Comparison of ENCODE assay signal across 9 mouse cellular contexts in the genomic region with DNA sequence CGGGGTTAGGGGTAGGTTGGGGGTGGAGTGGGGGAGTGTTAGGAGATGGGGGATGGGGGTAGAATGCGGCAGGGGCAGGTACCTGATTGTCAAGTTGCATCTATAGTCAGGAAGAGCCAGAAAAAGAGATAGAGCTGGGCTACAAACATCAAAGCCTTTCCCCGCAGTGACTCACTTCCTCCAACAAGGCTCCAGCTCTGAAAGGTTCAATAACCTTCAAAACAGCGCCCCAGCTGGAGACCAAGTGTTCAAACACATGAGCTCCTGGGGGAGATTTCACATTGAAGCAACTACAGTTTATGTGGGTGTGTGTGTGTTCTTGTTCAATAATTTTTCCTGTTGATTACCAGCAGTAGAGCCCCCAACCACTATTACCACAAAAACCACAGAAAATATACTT. TPM values are rescaled to one million over a fixed set of nuclear protein-coding genes. Genes with fewer than 3 reads are reported as not detected.
A peak's percentile ranks its signal among the peaks of the same experiment; 100 is the strongest.
DNase-seq lines count a peak whose midpoint lies in the region; ATAC-seq and TF ChIP-seq lines count a peak whose summit lies in the region.
"Had no signal": no experiment of that assay in that cellular context is flagged by ENCODE, and none has a peak within 500 bp of the region (broad histone marks: within the 10 kb centered on the region; RNA-seq: fewer than 3 reads in every experiment).

No protein-coding gene starts in this region.

- no peak overlapping the region for H3K9ac ChIP-seq in intestine, embryonic 16.5 days (ENCODE audit: low read depth, low read length)
- H3K9ac ChIP-seq: limb, embryonic 15.5 days had no signal

- DNase-seq in layer of hippocampus, adult 2 months (ENCODE audit: low spot score in 2 of 2): no peak
- DNase-seq in layer of hippocampus, postnatal 14 days (ENCODE audit: low spot score in 2 of 2): no peak
- peak; percentile 65 for DNase-seq in adrenal gland, postnatal 10 days
- peak; percentile 54 to 69 for DNase-seq in natural killer cell, adult 2 months (ENCODE audit: low spot score in 2 of 2)
- no peak for DNase-seq in layer of hippocampus, postnatal 36 days
- DNase-seq in kidney, postnatal 14 days: no peak
- DNase-seq in gastrocnemius, postnatal 10 days: no peak

- H3K4me2 ChIP-seq in intestine, embryonic 16.5 days (ENCODE audit: low read depth, low read length): no peak overlapping the region
- H3K4me2 ChIP-seq: limb, embryonic 15.5 days had no signal

- WGBS in intestine, embryonic 16.5 days: 42% methylated on average over 4 of the region's 4 CpGs

- no peaks in the 10 kb centered on the region for H3K36me3 ChIP-seq in intestine, embryonic 16.5 days (ENCODE audit: control insufficient read depth, insufficient read depth, low read length)
- H3K36me3 ChIP-seq: limb, embryonic 15.5 days had no signal

- no peaks in the 10 kb centered on the region for H3K9me3 ChIP-seq in intestine, embryonic 16.5 days (ENCODE audit: control insufficient read depth, low read length)
- H3K9me3 ChIP-seq: limb, embryonic 15.5 days had no signal

- peak; percentile 63 for TF ChIP-seq CTCF in layer of hippocampus, adult 2 months (conservative IDR thresholded peaks at IDR 0.05)

- H3K4me3 ChIP-seq in layer of hippocampus, adult 2 months: no peak overlapping the region
- H3K4me3 ChIP-seq in intestine, embryonic 16.5 days (ENCODE audit: low read length): no peak overlapping the region
- H3K4me3 ChIP-seq: limb, embryonic 15.5 days had no signal

- peak; percentile 28; the same call in 1 of the 2 replicates for ATAC-seq in intestine, embryonic 16.5 days

- H3K4me1 ChIP-seq in intestine, embryonic 16.5 days (ENCODE audit: control insufficient read depth, insufficient read depth, low read length): no peaks in the 10 kb centered on the region
- H3K4me1 ChIP-seq: limb, embryonic 15.5 days had no signal

- no peaks in the 10 kb centered on the region for H3K27me3 ChIP-seq in intestine, embryonic 16.5 days (replicated peaks; ENCODE audit: control insufficient read depth, insufficient read depth, low read length)
- H3K27me3 ChIP-seq: limb, embryonic 15.5 days had no signal

- no peak overlapping the region for H3K27ac ChIP-seq in layer of hippocampus, adult 2 months
- H3K27ac ChIP-seq in intestine, embryonic 16.5 days (ENCODE audit: low read length): no peak overlapping the region
- H3K27ac ChIP-seq: limb, embryonic 15.5 days had no signal

RNA-seq across cellular contexts. Expression of gene Kif2a, which starts 34.4 kb away (rescaled TPM):
- 100 to 1,000 TPM; 117 to 120 TPM for total RNA-seq in layer of hippocampus, adult 2 months (2021)
- total RNA-seq in layer of hippocampus, postnatal 14 days (2021): 100 to 1,000 TPM; 139 to 145 TPM
- total RNA-seq in adrenal gland, postnatal 10 days (2021): 10 to 100 TPM; 49.4 to 50.9 TPM
- 6.1 and 7.5 TPM in 2 replicates for polyA plus RNA-seq in intestine, embryonic 16.5 days (2015; fragmentation: Nextera tagmentation; extraction: Ambion mirVana)
- total RNA-seq in layer of hippocampus, postnatal 36 days (2021): 100 to 1,000 TPM; 117 to 123 TPM
- total RNA-seq in gastrocnemius, postnatal 10 days (2021): 10 to 100 TPM; 24.3 to 28.0 TPM

Comparison
In these comparisons a context has a peak if more than half of its experiments do, and no peak if none do; other contexts are left out.
1. DNase-seq: peak in adrenal gland, postnatal 10 days (single experiment) and natural killer cell, adult 2 months (2 of 2); none in layer of hippocampus, adult 2 months (0 of 2), layer of hippocampus, postnatal 14 days (0 of 2), layer of hippocampus, postnatal 36 days (0 of 2), kidney, postnatal 14 days (single experiment) and gastrocnemius, postnatal 10 days (single experiment).